Mouse (Mus musculus) frontal cortex, postnatal 14 days (tissue): ENCODE measurements around the gene Gm28635.

Source experiments
- DNase-seq, 2 experiments: peaks; one replicate each; pipeline ENCODE4 v3.0.0; 2022; ENCODE audit warnings: low spot score in 2 of 2

Gm28635 gene

DNA sequence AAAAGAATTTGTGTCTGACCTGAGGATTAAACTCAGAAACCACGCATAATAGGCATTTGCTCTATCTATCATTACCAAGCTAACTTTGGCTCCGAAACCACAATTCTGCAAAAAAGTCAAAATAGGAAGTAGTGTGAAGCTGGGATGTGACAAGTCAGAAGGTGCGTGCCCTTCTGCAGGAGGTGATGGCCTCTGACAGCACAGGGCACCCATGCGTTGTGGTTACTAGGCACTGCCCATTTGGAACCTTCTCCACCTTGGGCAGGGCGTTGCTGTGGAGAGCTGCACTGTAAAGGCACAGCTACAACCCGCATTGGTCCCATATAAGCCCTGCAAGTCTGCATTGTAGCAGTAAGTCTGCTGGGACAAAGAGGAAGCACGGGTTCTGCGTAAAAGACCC lies 85.0 kb downstream of the Gm28635 start:
- DNase-seq = no peak

DNA sequence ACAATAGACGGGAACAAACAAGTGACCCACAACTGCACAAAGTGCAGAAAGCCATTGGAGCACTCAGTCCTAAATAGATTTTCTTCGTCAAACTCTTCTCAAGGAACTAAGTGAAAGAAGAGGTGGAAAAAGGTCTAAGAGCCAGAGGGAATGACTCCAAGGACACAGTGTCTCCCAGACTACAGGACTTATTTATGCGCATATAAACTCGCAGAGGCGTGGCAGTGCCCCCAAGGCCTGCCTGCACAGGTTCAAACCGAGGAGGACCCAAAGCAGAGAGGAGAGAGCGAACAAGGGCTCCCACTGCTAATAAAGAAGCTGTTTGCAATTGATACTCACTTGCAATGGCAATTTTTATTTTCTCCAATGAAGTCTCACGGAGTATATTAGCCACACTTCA lies 92.1 kb downstream of the Gm28635 start:
- no peak for DNase-seq

DNA sequence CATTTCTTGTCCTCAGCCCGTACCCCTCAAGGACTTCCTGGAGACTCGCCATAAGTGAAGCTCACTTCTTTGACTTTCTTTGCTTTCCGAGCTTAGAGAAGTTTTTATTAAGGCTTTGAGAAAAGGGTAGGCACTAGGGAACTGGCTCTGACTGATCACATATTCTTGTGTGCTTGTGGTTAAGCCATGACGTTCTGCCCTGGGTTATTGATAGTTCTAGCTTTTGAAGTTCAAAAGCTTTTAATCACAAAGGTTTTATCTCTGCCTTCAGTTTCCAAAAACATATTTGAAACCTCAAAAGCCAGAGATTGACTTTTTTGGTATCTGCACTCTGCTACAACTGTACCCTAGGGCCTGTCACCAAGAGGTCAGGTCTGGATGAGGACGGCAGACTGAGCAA lies 95.6 kb downstream of the Gm28635 start:
- DNase-seq = no peak

DNA sequence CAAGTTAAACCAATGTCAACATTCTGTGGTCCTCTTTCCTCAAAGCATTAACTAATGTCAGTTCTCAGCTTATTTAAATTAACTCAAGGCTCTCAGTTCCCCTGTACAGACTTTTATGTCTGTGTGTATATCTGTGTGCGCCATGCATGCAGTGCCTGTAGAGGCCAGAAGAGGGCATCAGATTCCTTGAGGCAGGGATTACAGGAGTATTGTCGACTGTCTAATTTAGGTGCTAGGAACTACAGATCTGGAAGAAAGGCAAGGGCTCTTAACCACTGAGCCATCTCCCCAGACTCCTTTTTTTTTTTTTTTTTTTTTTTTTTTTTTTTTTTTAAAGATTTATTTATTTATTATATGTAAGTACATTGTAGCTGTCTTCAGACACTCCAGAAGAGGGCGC lies 96.6 kb downstream of the Gm28635 start:
- no peak for DNase-seq

DNA sequence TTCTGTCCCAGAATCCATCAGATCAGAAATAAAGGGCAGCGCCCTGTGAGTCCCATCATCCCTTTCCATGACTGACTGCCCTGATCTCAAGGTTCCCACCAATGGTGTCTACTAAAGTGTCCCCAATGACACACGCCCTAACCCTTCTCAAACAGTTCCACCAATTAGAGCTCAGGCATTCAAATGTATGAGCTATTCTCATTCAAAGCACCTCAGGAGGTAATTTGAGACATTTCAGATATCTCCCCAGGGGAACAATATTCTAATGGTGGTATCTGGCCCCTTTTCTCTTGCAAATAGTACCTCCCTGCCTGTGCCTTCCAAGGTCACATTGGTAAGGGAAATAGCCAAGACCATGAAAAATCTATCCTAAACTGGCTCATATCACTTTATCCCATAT lies 98.5 kb downstream of the Gm28635 start:
- DNase-seq = no peak

DNA sequence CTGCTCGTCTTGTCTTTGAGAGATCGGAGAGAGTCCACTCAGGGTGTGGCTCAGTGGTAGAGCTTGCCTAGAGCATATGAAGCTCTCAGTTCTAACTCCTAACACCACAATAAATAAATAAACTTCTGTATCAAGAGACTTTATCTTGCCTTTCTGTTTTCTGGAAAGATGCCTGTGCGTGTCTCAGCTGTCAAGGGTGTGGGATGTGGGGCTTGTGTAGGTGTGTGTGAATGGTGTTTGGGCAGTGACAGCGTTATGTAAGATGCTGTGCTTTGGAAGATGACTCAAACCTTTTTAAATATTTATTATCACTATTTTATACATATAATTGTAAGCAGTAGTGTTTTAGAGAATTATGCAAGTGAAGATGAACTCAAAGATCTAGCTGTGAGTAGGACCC lies 103.7 kb downstream of the Gm28635 start:
- no peak for DNase-seq

DNA sequence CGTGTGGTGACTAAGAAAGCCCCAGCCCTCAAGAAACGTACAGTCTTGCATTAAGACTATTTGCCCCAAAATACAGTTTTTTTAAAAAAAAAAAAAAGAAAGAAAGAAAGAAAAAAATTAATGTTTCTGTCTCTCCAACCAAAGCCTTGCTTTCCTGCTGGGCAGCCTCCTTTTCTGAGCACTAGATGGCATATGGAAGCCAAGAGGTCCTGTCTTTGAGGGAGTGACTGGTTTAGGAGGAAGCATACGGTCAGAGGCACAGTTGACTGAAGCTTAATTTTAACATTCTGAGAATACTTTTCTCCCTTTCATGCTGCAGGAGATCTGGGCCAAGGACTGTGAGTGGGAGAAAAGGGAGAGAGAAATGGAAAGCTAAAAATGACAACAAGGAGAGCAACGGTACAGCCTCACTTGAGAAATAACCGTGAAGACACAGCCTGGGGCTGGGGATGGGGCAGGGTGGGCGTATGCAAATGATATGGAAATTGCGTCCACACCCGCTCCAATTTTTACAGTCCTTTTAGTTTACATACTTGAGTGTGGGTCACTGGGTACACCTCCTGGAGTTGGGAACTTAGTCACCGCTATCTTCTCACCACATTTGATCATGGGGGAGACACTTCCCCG lies 120.8 kb downstream of the Gm28635 start:
- peak; percentile 30 to 32 for DNase-seq
